Mouse (Mus musculus) liver, embryonic 13.5 days (tissue): ENCODE measurements at regions not wholly inside any gene's neighbourhood (a gene's known extent, or its start where the extent isn't known, plus 50 kb on each side); places are given as distances from the start of the nearest gene placed in this dataset.
A peak's percentile ranks its signal among the peaks of the same experiment; 100 is the strongest.

Experiments used
- ATAC-seq: fragments of 200-750 bp; cut with Nextera tagmentation; 2 replicates; pipeline ENCODE4 v1.8.0; 2017; ENCODE audit warnings: low read depth, mild to moderate bottlenecking, moderate number of reproducible peaks, moderate library complexity
- DNase-seq: peaks from one replicate; pipeline ENCODE4 v3.0.0; 2022
- H3K27ac ChIP-seq: fragments of 300-500 bp; sonication (generic); 2 replicates; pipeline ENCODE4 v1.5.1; 2015; ENCODE audit warnings: moderate library complexity, mild to moderate bottlenecking, inconsistent platforms
- H3K27me3 ChIP-seq: fragments of 300-500 bp; sonication (generic); 2 replicates; pipeline ENCODE4 v1.6.1; 2015; ENCODE audit warnings: mild to moderate bottlenecking, inconsistent platforms
- H3K36me3 ChIP-seq: fragments of 300-500 bp; sonication (generic); 2 replicates; pipeline ENCODE4 v1.6.1; 2015; ENCODE audit warnings: mild to moderate bottlenecking, inconsistent platforms
- H3K4me1 ChIP-seq: fragments of 300-500 bp; sonication (generic); replicated peaks from 2 replicates; pipeline ENCODE4 v1.6.1; 2015; ENCODE audit warnings: inconsistent platforms
- H3K4me2 ChIP-seq: fragments of 300-500 bp; sonication (generic); 2 replicates; pipeline ENCODE4 v1.6.1; 2015; ENCODE audit warnings: inconsistent platforms, mild to moderate bottlenecking, moderate library complexity
- H3K4me3 ChIP-seq: fragments of 300-500 bp; sonication (generic); replicated peaks from 2 replicates; pipeline ENCODE4 v1.5.1; 2015; ENCODE audit warnings: mild to moderate bottlenecking, inconsistent platforms
- H3K9ac ChIP-seq: fragments of 300-500 bp; sonication (generic); 2 replicates; pipeline ENCODE4 v1.6.1; 2015; ENCODE audit warnings: mild to moderate bottlenecking, inconsistent platforms
- H3K9me3 ChIP-seq: fragments of 300-500 bp; sonication (generic); replicated peaks from 2 replicates; pipeline ENCODE4 v1.6.1; 2016; ENCODE audit warnings: inconsistent platforms
- WGBS: fragments of 180-500 bp; shearing (Covaris S2); methylation state at CpG from one replicate; pipeline ENCODE4 v1.1.7; 2015; ENCODE audit not compliant: insufficient replicate concordance; 5-methylcytosine and 5-hydroxymethylcytosine counted together

DNA sequence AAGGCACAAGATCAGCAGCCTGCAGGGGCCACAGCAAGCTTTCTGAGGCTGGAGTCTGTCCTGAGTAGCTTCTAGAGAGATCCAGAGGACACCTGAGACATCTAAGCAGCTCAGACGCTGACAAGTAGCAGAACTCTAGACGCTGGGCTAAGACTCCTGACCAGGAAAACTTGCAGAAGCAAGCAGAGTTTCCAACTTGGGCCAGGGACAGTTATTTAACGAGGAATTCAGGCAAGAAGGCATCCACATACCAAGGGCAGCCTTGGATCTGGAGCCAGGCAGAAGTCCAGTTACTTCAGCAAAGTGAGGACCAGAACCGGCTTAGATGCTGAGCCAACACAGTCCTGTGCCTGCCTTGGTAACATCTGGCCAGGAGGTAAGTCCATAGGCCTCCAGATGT lies 117.8 kb downstream of the Utp6 start:
- Histone ChIP-seq H3K9ac (no peak overlapping the region), H3K4me1 (no peaks in the 10 kb centered on the region), H3K27ac (no peak overlapping the region), H3K36me3 (no peaks in the 10 kb centered on the region), H3K4me3 (no peak overlapping the region), H3K9me3 (no peaks in the 10 kb centered on the region), H3K27me3 (peaks cover 24% of the 10 kb centered on the region), H3K4me2 (no peak overlapping the region)
- ATAC-seq (no peak), DNase-seq (no peak)
- WGBS: 57% methylated on average over 4 of the region's 4 CpGs

DNA sequence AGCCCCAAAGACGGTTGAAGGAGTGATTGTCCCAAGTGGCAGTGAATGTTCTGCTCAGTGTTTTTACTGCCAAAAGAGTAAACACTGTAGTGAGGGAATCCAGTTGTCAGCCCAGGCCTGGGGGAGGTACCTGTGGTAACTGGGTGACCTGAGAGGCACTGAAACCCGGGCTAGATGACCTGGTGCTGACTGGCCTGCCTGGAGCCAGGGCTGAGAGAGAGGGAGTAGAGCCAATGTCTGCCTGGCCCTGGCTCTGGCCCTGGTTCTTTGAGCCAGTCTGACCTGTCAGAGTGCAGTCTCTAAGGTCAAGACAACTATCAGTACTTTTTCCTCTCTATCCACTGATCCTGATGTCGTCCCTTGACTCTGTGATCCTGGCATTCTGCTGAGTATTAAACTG lies 119.2 kb downstream of the Utp6 start:
- Histone ChIP-seq H3K27ac (no peak overlapping the region), H3K9me3 (no peaks in the 10 kb centered on the region), H3K36me3 (no peaks in the 10 kb centered on the region), H3K4me1 (peaks cover 13% of the 10 kb centered on the region), H3K4me3 (no peak overlapping the region), H3K27me3 (peaks cover 24% of the 10 kb centered on the region), H3K9ac (no peak overlapping the region), H3K4me2 (no peak overlapping the region)
- ATAC-seq: no peak
- WGBS: 45% methylated on average over 3 of the region's 3 CpGs
- DNase-seq: no peak

DNA sequence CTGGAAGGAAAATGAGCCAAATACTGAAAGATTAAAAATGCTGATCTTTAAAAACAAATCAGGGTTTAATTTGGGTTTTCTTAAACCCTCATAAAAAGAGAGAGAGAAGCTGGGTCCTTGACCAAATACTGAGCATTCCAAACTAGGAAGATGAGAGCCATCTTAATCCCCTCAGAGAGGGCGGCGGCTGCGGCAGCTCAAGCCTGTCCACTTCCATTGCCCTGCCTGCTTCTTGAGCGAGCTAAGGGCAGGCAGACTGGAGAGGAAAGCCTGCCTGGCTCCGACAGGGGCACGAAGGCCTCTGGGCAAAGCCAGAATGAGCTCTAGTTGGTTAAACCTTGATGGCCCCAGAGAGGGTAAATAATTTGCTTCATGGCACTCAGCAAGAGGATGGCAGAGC lies 122.2 kb downstream of the Utp6 start:
- ATAC-seq: no peak

DNA sequence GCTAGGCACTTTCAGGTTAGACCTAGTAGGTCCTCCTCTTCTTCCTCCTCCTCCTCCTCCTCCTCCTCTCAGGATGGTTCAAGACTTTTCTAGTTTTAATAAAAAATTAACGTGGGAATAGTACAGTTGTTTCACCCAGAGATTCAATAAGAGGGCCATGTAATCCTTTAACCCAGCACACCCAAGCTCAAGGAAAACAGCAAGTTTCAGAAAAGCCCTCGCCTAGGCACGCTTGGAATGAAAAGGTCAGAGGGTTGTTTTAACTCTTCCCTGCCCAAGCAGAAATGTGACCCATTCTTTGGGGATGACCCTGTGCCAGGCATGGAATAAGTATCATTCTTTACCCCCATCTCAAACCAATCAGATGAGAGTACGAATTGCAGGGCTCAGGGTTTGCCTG lies 124.1 kb downstream of the Utp6 start:
- 44% methylated on average over 4 of the region's 4 CpGs for WGBS
- Histone ChIP-seq H3K9me3 (no peaks in the 10 kb centered on the region), H3K9ac (no peak overlapping the region), H3K4me1 (peaks cover 34% of the 10 kb centered on the region), H3K4me2 (no peak overlapping the region), H3K27me3 (peaks cover 11% of the 10 kb centered on the region), H3K4me3 (no peak overlapping the region), H3K36me3 (no peaks in the 10 kb centered on the region), H3K27ac (no peak overlapping the region)
- ATAC-seq (no peak), DNase-seq (no peak)

More for the DNA sequence above, 122.2 kb downstream of the Utp6 start:
- Histone ChIP-seq H3K27me3 (peaks cover 21% of the 10 kb centered on the region), H3K9ac (no peak overlapping the region), H3K4me2 (no peak overlapping the region), H3K27ac (no peak overlapping the region), H3K36me3 (no peaks in the 10 kb centered on the region), H3K4me3 (no peak overlapping the region), H3K4me1 (peaks cover 34% of the 10 kb centered on the region), H3K9me3 (no peaks in the 10 kb centered on the region)
- DNase-seq: no peak
- WGBS: 82% methylated on average over 6 of the region's 6 CpGs

DNA sequence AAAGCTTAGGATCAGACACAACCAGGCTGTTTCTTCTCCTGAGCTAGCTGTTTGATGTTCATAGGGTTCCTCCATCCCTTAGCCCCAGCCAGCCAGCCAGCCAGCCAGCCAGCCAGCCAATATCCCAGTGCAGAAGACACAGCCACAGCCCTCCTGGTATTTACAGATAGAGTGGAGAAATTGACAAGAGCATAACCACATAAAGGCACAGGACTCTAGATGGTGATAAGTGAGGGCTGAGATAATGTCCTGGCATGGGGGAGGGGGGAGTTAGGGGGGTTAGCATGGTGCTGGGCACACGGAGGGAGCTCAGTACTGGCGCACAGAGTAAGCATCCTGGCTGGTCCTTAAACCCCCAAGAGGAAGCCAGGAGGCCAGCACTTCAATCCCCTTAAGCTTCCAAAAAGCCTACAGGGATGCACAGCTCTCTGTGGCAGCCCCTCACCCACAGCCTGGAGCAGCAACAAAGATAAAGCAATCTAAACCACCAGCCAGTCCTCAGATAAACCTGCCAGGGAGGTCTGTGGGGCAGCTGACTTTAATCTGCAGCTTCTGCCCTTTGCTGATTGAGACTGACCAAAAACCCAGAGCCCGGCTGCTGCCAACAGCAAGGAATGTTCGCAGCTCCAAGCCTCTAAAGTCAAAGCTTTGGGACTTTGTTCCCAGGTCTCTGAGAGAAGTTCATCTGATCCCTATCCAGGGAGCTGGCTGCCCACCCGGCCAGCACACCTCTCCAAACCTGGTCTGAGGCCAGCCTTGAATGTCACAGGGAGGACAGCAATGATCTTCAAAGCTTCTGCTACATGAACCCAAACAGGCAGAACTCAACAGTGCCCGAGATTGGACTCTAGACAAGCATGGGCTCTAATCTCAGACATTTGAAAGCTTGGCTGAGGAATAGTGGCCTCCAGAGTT lies 124.9 kb downstream of the Utp6 start:
- ATAC-seq (peak; percentile 93), DNase-seq (peak; percentile 52)
- no peak overlapping the region for H3K9ac ChIP-seq
- H3K9me3 ChIP-seq: no peaks in the 10 kb centered on the region
- H3K36me3 ChIP-seq: no peaks in the 10 kb centered on the region
- H3K4me2 ChIP-seq: peak overlapping the region; percentile 32
- no peak overlapping the region for H3K4me3 ChIP-seq
- no peak overlapping the region for H3K27ac ChIP-seq
- H3K27me3 ChIP-seq: peaks cover 11% of the 10 kb centered on the region
- 9% methylated on average over 6 of the region's 6 CpGs for WGBS
- peaks cover 34% of the 10 kb centered on the region for H3K4me1 ChIP-seq

DNA sequence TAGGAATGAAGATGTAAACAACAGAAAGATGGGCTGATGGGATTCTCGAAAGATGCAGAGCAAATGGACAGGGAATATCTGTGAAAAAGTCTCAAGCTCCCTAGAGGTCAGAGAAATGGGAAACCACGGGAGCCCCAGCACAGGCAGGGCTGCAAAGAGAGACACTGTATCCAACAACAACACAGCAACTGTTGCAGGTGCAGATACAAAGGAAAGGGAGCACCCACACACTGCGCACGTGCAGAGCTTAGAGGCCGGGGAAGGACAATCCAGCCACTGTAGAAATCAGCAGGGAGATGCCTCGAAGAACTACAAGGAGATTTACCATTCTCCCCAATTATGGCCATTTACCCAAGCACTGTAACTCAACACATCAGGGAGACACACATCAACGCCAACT lies 126.3 kb downstream of the Utp6 start:
- H3K4me2 ChIP-seq: no peak overlapping the region
- 77% methylated on average over 7 of the region's 7 CpGs for WGBS

DNA sequence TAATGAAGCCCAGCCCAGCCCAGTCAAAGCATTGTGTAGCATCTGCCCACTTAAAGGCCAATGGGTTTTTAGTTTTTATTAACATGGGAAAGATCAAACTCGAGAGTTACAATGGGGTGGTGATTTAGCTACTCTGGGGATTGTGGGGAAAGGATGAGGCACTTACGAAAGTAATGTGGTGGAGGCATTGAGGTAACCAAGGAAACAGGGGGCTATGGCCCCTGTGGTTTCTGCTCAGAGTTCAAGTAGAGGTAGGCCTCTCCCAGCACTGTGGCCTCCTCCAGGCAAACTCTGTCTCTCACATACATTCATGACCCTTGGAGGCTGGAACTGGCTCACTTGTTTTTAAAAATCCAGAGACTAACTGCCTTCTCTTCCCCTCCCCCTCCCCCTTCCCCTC lies 128.4 kb downstream of the Utp6 start:
- WGBS: 40% methylated on average over 2 of the region's 2 CpGs
- no peaks in the 10 kb centered on the region for H3K9me3 ChIP-seq
- no peaks in the 10 kb centered on the region; the same call in 1 of the 2 replicates for H3K27me3 ChIP-seq
- DNase-seq: no peak
- H3K4me1 ChIP-seq: peaks cover 29% of the 10 kb centered on the region
- no peak overlapping the region for H3K9ac ChIP-seq
- no peak overlapping the region for H3K4me3 ChIP-seq
- no peaks in the 10 kb centered on the region for H3K36me3 ChIP-seq
- no peak overlapping the region for H3K4me2 ChIP-seq
- no peak for ATAC-seq
- H3K27ac ChIP-seq: no peak overlapping the region

More for the DNA sequence above, 126.3 kb downstream of the Utp6 start:
- Histone ChIP-seq H3K36me3 (no peaks in the 10 kb centered on the region), H3K4me1 (peaks cover 34% of the 10 kb centered on the region), H3K27ac (no peak overlapping the region), H3K9me3 (no peaks in the 10 kb centered on the region), H3K4me3 (no peak overlapping the region), H3K9ac (no peak overlapping the region), H3K27me3 (no peaks in the 10 kb centered on the region; the same call in none of the 2 replicates)
- DNase-seq (no peak), ATAC-seq (no peak)

DNA sequence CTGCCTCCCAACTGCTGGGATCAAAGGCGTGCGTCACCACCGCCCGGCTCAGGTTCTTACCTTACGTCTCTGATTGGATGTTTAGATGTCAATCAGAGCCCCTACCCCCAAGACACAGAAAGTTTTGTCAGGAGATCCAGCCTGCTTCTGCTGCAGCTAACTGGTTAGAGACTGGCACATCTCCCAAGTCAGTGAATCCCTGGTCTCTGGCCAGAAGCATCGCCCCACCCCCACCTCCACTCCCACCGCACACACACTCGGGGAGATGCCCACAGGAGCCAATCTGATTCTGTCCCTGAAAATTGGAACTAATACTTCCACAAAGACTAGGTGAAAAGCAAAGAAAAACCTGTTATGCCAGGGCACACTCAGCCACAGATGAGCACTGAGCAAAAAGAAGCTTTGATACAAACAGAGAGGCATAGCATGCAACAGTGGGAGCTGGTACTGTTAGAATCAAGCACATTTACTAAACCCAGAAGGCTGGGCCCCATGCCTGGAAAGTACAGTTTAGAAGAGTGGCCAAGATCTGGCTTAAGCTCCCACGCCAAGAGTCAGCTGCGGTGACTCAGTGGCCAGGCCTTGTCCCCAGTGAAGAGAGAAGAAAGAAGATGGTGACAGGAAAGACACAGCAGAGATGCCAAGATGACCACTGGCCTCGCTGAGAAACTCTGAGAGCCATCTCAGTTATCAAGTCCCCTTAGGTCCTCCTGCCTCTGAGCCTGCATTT lies 130.4 kb downstream of the Utp6 start:
- ATAC-seq: no peak
- Histone ChIP-seq H3K9me3 (no peaks in the 10 kb centered on the region), H3K4me2 (no peak overlapping the region), H3K4me3 (no peak overlapping the region), H3K9ac (no peak overlapping the region), H3K4me1 (peaks cover 8% of the 10 kb centered on the region), H3K36me3 (no peaks in the 10 kb centered on the region), H3K27ac (no peak overlapping the region), H3K27me3 (no peaks in the 10 kb centered on the region; the same call in 1 of the 2 replicates)
- WGBS: 77% methylated on average over 11 of the region's 11 CpGs
- no peak for DNase-seq

DNA sequence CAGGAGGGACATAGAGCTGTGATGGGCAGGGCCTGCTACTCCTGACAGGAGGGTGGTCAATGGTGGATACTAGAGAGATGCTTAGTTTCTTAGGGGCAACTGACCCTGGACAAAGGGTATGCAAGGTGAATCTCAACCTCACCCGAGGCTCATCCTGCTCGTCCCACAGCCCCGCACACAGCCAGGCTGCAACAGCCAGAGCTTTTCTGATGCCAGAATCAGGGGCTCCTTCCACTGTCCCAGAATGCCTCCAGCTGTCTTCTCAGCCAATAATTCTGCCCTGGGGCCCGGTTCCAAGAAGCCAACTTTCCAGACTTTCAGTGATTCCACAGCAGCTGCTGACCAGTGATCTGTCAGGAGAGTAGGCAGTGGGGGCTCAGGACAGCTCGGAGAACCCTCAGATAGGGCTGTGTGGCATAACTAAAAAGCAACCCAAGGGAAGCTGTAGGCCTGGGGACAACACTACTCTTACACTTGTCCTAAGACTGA lies 131.6 kb downstream of the Utp6 start:
- Histone ChIP-seq H3K4me1 (no peaks in the 10 kb centered on the region; the same call in 1 of the 2 replicates), H3K4me3 (no peak overlapping the region), H3K9me3 (no peaks in the 10 kb centered on the region), H3K27ac (no peak overlapping the region), H3K36me3 (no peaks in the 10 kb centered on the region), H3K9ac (no peak overlapping the region), H3K27me3 (no peaks in the 10 kb centered on the region; the same call in 1 of the 2 replicates), H3K4me2 (no peak overlapping the region)
- ATAC-seq: no peak
- WGBS: 60% methylated on average over 5 of the region's 5 CpGs
- DNase-seq: no peak

DNA sequence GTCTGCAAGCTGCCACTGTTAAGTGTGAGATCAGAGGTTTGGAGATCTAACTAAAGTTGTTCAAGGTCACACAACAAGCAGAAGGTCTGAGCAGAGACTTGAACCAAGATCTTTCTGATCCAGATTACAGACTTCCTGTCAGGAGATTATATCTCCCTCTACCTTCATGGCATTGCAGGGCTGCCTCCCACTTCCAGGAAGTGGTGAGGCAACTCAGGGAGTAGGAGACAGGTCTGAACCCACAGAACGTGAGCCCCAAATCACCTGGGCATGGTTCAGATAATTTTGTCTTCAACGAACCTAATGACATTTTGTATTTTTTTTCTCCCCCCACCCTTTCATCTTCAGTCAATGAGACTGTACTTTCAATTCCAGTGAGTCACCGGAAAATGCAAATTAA lies 135.2 kb downstream of the Utp6 start:
- 68% methylated on average over 3 of the region's 3 CpGs for WGBS
- Histone ChIP-seq H3K9ac (no peak overlapping the region), H3K27me3 (no peaks in the 10 kb centered on the region; the same call in 1 of the 2 replicates), H3K9me3 (no peaks in the 10 kb centered on the region), H3K27ac (no peak overlapping the region), H3K4me3 (no peak overlapping the region), H3K4me2 (no peak overlapping the region), H3K36me3 (no peaks in the 10 kb centered on the region), H3K4me1 (no peaks in the 10 kb centered on the region)
- ATAC-seq (no peak), DNase-seq (no peak)

DNA sequence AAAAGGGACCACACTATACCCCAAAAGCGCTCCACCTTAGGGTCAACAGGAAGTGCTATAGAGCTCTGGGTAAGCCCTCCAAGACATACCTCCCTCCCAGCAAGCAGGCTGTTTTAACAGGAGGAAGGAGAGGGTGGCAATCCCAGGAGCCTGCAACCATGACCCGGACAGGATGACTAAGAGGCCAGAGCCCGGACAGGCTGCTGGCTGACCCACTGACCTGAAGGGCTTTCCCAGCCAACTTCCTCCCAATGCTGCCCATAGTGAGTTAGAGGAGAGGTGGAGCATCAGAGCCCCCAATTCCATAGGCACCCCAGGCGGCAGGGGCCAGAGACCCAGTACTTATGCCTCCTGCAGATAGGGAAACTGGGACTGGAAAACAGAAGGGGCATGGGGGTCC lies 136.3 kb downstream of the Utp6 start:
- DNase-seq: no peak
- Histone ChIP-seq H3K27ac (no peak overlapping the region), H3K9ac (no peak overlapping the region), H3K4me1 (no peaks in the 10 kb centered on the region), H3K9me3 (no peaks in the 10 kb centered on the region), H3K36me3 (no peaks in the 10 kb centered on the region), H3K27me3 (no peaks in the 10 kb centered on the region; the same call in 1 of the 2 replicates), H3K4me2 (no peak overlapping the region), H3K4me3 (no peak overlapping the region)
- ATAC-seq: no peak
- 51% methylated on average over 4 of the region's 4 CpGs for WGBS
